Mouse (Mus musculus) liver, embryonic 12.5 days (tissue): ENCODE data around the gene Dhx34. TPM values are rescaled to one million over a fixed set of nuclear protein-coding genes. Genes with fewer than 3 reads are reported as not detected.
"Not testable (repeated sequence)": the region's sequence is repeated elsewhere in the genome, so short reads cannot be mapped to it uniquely, and the experiment has no call there.

ENCODE experiments used
- ATAC-seq: fragments of 200-750 bp; cut with Nextera tagmentation; 2 replicates; pipeline ENCODE4 v1.8.0; 2017; ENCODE audit warnings: moderate number of reproducible peaks, mild to moderate bottlenecking, moderate library complexity
- H3K27ac ChIP-seq: fragments of 300-500 bp; sonication (generic); 2 replicates; pipeline ENCODE4 v1.5.1; 2016; ENCODE audit warnings: mild to moderate bottlenecking
- H3K27me3 ChIP-seq: fragments of 300-500 bp; sonication (generic); replicated peaks from 2 replicates; pipeline ENCODE4 v1.6.1; 2016; ENCODE audit warnings: mild to moderate bottlenecking, moderate library complexity
- H3K36me3 ChIP-seq: fragments of 300-500 bp; sonication (generic); 2 replicates; pipeline ENCODE4 v1.6.1; 2016; ENCODE audit warnings: mild to moderate bottlenecking, moderate library complexity
- H3K4me1 ChIP-seq: fragments of 300-500 bp; sonication (generic); 2 replicates; pipeline ENCODE4 v1.6.1; 2016
- H3K4me2 ChIP-seq: fragments of 300-500 bp; sonication (generic); 2 replicates; pipeline ENCODE4 v1.6.1; 2016; ENCODE audit warnings: mild to moderate bottlenecking, moderate library complexity
- H3K4me3 ChIP-seq: fragments of 300-500 bp; sonication (generic); 2 replicates; pipeline ENCODE4 v1.5.1; 2016; ENCODE audit warnings: mild to moderate bottlenecking, moderate library complexity
- H3K9ac ChIP-seq: fragments of 300-500 bp; sonication (generic); 2 replicates; pipeline ENCODE4 v1.6.1; 2016; ENCODE audit warnings: mild to moderate bottlenecking, moderate library complexity
- H3K9me3 ChIP-seq: fragments of 300-500 bp; sonication (generic); replicated peaks from 2 replicates; pipeline ENCODE4 v1.6.1; 2016; ENCODE audit warnings: mild to moderate bottlenecking, moderate library complexity
- WGBS: fragments of 180-500 bp; shearing (Covaris S2); methylation state at CpG from one replicate; pipeline ENCODE4 v1.1.7; 2016; ENCODE audit not compliant: insufficient replicate concordance; 5-methylcytosine and 5-hydroxymethylcytosine counted together
- polyA plus RNA-seq: library from polyadenylated mRNA; unstranded; fragments of >200 nt; fragmentation: Nextera tagmentation; extraction: Ambion mirVana; gene quantifications from 2 replicates; pipeline ENCODE4 v1.2.1, GENCODE M21; 2016

Gene Dhx34
- polyA plus RNA-seq = 9.5 and 9.6 TPM in 2 replicates

- peak within 1 kb of the TSS; percentile 82 for H3K4me2 ChIP-seq
- peak within 1 kb of the TSS; percentile 79 for H3K4me3 ChIP-seq
- H3K27ac ChIP-seq = peak within 1 kb of the TSS; percentile 81
- H3K4me1 ChIP-seq = peaks cover 21% of the 10 kb centered on the region
- H3K9ac ChIP-seq = peak within 1 kb of the TSS; percentile 84
- no peaks in the 10 kb centered on the region for H3K9me3 ChIP-seq
- peaks cover 12% of the 10 kb centered on the region for H3K27me3 ChIP-seq
- 1% methylated on average over 34 of the region's 34 CpGs for WGBS
- ATAC-seq = peak; percentile 97
- H3K36me3 ChIP-seq = peaks cover 22% of the 10 kb centered on the region
These were observed at the start of gene Dhx34 for GRCm38 (mm10) chr7:16221582-16222272. Gene Dhx34 (minus strand): TSS chr7:16222037.

GRCm38 (mm10) chr7:16271139-16271538 lies 49.3 kb upstream of the Dhx34 start:
- Histone ChIP-seq H3K4me3 (no peak overlapping the region), H3K9ac (peak overlapping the region; percentile 88; the same call in 1 of the 2 replicates), H3K36me3 (peaks cover 19% of the 10 kb centered on the region), H3K9me3 (no peaks in the 10 kb centered on the region), H3K27me3 (no peaks in the 10 kb centered on the region), H3K4me2 (no peak overlapping the region), H3K4me1 (peaks cover 48% of the 10 kb centered on the region), H3K27ac (no peak overlapping the region)
- 82% methylated on average over 1 of the region's 1 CpGs for WGBS
- no peak for ATAC-seq

DNA sequence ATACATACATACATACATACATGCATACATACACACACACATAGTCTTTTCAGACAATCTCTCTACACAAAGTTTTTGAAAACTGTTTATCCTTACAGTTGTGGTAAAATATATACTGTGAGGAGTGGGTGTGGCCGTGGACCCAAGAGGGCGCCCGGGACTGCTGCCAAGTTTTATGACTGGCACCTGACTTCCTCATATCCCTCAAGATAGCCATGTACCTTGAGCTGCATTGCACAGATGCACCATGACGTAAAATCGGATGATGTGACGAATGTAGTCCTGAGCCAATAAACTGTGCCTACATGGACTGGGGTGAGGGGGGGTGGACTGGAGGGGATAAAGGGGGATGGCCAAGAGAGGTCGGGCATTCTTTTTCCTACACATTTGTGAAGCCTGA lies 44.8 kb upstream of the Dhx34 start:
- not testable (repeated sequence) for H3K27ac ChIP-seq, H3K36me3 ChIP-seq, H3K9me3 ChIP-seq, ATAC-seq, H3K4me2 ChIP-seq, H3K4me3 ChIP-seq, H3K9ac ChIP-seq, H3K27me3 ChIP-seq
- 73% methylated on average over 7 of the region's 7 CpGs for WGBS
- peaks cover 12% of the 10 kb centered on the region for H3K4me1 ChIP-seq

DNA sequence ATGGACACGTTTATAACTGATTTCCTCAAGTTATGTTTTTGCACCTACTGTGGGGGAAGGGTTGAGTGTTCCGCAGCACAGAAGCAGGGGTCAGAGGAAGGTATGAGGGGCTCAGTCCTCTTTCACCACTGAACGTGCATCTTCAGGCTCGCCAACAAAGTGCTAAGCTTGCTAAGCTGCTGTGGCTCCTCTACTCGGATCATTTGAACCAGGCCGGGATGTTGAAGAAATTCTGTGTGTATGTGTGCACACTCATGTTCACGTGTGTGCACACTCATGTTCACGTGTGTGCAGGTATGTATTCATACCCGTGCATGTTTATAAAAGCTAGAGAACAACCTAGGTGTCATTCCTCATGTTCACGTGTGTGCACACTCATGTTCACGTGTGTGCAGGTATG lies 44.0 kb upstream of the Dhx34 start:
- WGBS = 77% methylated on average over 11 of the region's 11 CpGs
- no peak for ATAC-seq

GRCm38 (mm10) chr7:16263843-16264242 lies 42.0 kb upstream of the Dhx34 start:
- H3K9me3 ChIP-seq = no peaks in the 10 kb centered on the region
- H3K4me2 ChIP-seq = no peak overlapping the region
- H3K36me3 ChIP-seq = no peaks in the 10 kb centered on the region
- no peak for ATAC-seq
- no peak overlapping the region for H3K4me3 ChIP-seq
- H3K27me3 ChIP-seq = 0 out of 2 replicates have a peak, but pooled peaks cover 5% of the 10 kb centered on the region
- no peak overlapping the region for H3K27ac ChIP-seq
- 0 out of 2 replicates have a peak, but pooled peaks cover 4% of the 10 kb centered on the region for H3K4me1 ChIP-seq
- no peak overlapping the region for H3K9ac ChIP-seq
- 54% methylated on average over 5 of the region's 5 CpGs for WGBS

More for the DNA sequence above, 44.0 kb upstream of the Dhx34 start:
- Histone ChIP-seq H3K9me3 (no peaks in the 10 kb centered on the region), H3K9ac (no peak overlapping the region), H3K4me3 (no peak overlapping the region), H3K27me3 (no peaks in the 10 kb centered on the region), H3K4me2 (no peak overlapping the region), H3K4me1 (0 out of 2 replicates have a peak, but pooled peaks cover 8% of the 10 kb centered on the region), H3K27ac (no peak overlapping the region), H3K36me3 (no peaks in the 10 kb centered on the region)

GRCm38 (mm10) chr7:16263015-16263787 lies 41.4 kb upstream of the Dhx34 start:
- no peak for ATAC-seq
- H3K4me1 ChIP-seq = 0 out of 2 replicates have a peak, but pooled peaks cover 4% of the 10 kb centered on the region
- 0 out of 2 replicates have a peak, but pooled peaks cover 7% of the 10 kb centered on the region for H3K27me3 ChIP-seq
- no peaks in the 10 kb centered on the region for H3K9me3 ChIP-seq
- no peaks in the 10 kb centered on the region for H3K36me3 ChIP-seq
- H3K27ac ChIP-seq = no peak overlapping the region
- no peak overlapping the region for H3K4me2 ChIP-seq
- no peak overlapping the region for H3K4me3 ChIP-seq
- 23% methylated on average over 8 of the region's 8 CpGs for WGBS
- no peak overlapping the region for H3K9ac ChIP-seq

DNA sequence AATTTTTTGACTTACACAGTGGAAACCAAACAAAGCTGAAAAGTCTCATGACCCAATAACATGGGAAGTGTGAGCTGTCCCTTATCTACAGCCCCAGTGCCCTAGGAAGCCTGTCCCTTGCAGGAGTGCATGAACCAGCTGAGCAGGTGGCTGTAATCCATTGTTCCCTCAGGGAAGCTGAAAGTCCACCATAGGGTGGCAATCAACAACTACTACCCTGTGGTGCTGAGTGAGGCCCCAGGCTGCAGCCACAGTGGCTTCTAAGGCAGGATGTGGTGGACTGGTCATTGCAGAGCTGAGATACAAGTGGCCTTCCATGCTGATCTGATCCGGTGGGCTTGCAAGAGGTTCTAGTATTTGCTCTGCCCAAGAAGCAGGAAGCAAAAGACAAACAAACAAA lies 39.3 kb upstream of the Dhx34 start:
- no peaks in the 10 kb centered on the region for H3K9me3 ChIP-seq
- WGBS = 14% methylated on average over 1 of the region's 1 CpGs
- H3K27me3 ChIP-seq = 0 out of 2 replicates have a peak, but pooled peaks cover 7% of the 10 kb centered on the region
- H3K27ac ChIP-seq = no peak overlapping the region
- H3K4me3 ChIP-seq = no peak overlapping the region
- H3K36me3 ChIP-seq = no peaks in the 10 kb centered on the region
- no peak overlapping the region for H3K4me2 ChIP-seq
- 0 out of 2 replicates have a peak, but pooled peaks cover 4% of the 10 kb centered on the region for H3K4me1 ChIP-seq
- H3K9ac ChIP-seq = no peak overlapping the region
- ATAC-seq = 0 out of 2 replicates have a peak, but pooled peaks have one; percentile 33

DNA sequence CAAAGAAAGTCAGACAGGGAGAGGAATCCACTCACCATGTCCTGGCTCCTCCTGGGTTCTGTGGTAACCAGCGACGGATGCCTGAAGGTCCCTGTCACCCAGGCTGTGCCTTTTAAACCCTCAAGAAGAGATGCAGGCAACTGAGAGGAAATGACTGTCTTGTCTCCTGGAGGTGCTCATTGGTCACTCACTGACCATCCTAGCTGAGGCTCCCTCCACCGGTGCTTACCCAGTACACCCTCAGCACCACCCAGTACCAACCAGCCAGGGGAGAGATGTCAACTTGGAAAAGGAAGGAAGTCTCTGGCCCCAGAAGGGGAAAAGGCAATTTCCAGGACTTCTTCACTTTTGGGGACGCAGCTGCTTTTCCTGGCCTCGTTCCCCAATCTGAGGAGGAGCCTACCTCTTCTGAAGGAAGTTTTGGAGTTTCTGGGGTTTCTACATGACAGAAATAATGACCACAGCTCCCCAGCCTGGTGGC lies 37.3 kb upstream of the Dhx34 start, which contains the start of gene C5ar1:
TSS of gene C5ar1 (minus strand) at position 431 of the 481 bp plus-strand sequence.
- Histone ChIP-seq H3K27ac (no peak within 1 kb of the TSS), H3K4me3 (no peak within 1 kb of the TSS), H3K4me1 (peaks cover 9% of the 10 kb centered on the region; the same call in 1 of the 2 replicates), H3K4me2 (no peak within 1 kb of the TSS), H3K27me3 (0 out of 2 replicates have a peak, but pooled peaks cover 7% of the 10 kb centered on the region), H3K9ac (no peak within 1 kb of the TSS), H3K36me3 (no peaks in the 10 kb centered on the region), H3K9me3 (no peaks in the 10 kb centered on the region)
- whole genome bisulfite sequencing = 34% methylated on average over 5 of the region's 5 CpGs
- ATAC-seq = no peak

GRCm38 (mm10) chr7:16257830-16258229 lies 36.0 kb upstream of the Dhx34 start:
- Histone ChIP-seq H3K27ac (no peak overlapping the region), H3K27me3 (0 out of 2 replicates have a peak, but pooled peaks cover 7% of the 10 kb centered on the region), H3K9me3 (no peaks in the 10 kb centered on the region), H3K36me3 (no peaks in the 10 kb centered on the region), H3K4me2 (no peak overlapping the region), H3K9ac (no peak overlapping the region), H3K4me1 (peaks cover 12% of the 10 kb centered on the region; the same call in 1 of the 2 replicates), H3K4me3 (no peak overlapping the region)
- ATAC-seq = no peak
- 51% methylated on average over 11 of the region's 11 CpGs for WGBS

DNA sequence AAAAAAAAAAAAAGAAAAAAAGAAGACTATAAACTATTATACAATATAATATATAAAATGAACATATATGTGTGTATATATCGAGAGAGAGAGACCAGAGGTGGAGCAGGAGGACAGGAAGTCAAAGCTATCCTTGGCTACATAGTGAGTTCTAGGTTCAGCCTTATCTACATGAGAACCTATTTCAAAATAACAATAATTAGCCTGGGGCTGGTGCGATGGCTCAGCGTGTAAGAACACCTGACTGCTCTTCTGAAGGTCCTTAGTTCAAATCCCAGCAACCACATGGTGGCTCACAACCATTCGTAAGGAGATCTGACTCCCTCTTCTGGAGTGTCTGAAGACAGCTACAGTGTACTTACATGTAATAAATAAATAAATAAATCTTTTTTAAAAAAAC lies 34.1 kb upstream of the Dhx34 start:
- H3K36me3 ChIP-seq, H3K4me3 ChIP-seq, H3K4me2 ChIP-seq, H3K9me3 ChIP-seq, ATAC-seq, H3K27ac ChIP-seq, H3K9ac ChIP-seq, H3K27me3 ChIP-seq: not testable (repeated sequence)
- 76% methylated on average over 4 of the region's 4 CpGs for WGBS
- peaks cover 12% of the 10 kb centered on the region; the same call in 1 of the 2 replicates for H3K4me1 ChIP-seq

GRCm38 (mm10) chr7:16254195-16254594 lies 32.4 kb upstream of the Dhx34 start:
- Histone ChIP-seq H3K27me3 (0 out of 2 replicates have a peak, but pooled peaks cover 5% of the 10 kb centered on the region), H3K9me3 (no peaks in the 10 kb centered on the region), H3K4me1 (peaks cover 16% of the 10 kb centered on the region; the same call in 1 of the 2 replicates), H3K4me3 (no peak overlapping the region), H3K36me3 (no peaks in the 10 kb centered on the region), H3K4me2 (no peak overlapping the region), H3K9ac (no peak overlapping the region), H3K27ac (no peak overlapping the region)
- 9% methylated on average over 4 of the region's 4 CpGs for WGBS
- 0 out of 2 replicates have a peak, but pooled peaks have one; percentile 21 for ATAC-seq
